Mouse (Mus musculus) stomach, postnatal 0 days (tissue): ENCODE data around the gene Tango6. TPM values are rescaled to one million over a fixed set of nuclear protein-coding genes. Genes with fewer than 3 reads are reported as not detected.

ENCODE experiments used
- ATAC-seq: fragments of 200-750 bp; cut with Nextera tagmentation; 2 replicates; pipeline ENCODE4 v1.8.0; 2017; ENCODE audit not compliant: low FRiP score, low TSS enrichment
- DNase-seq: peaks from one replicate; pipeline ENCODE4 v3.0.0-alpha.2; 2016; ENCODE audit warnings: low spot score
- H3K27ac ChIP-seq: fragments of 300-500 bp; sonication (generic); replicated peaks from 2 replicates; pipeline ENCODE4 v1.5.1; 2014; ENCODE audit warnings: mild to moderate bottlenecking, control low read depth
- H3K27me3 ChIP-seq: fragments of 300-500 bp; sonication (generic); 2 replicates; pipeline ENCODE4 v1.6.1; 2014; ENCODE audit warnings: low read length; ENCODE audit not compliant: control insufficient read depth, insufficient read depth
- H3K36me3 ChIP-seq: fragments of 300-500 bp; sonication (generic); 2 replicates; pipeline ENCODE4 v1.6.1; 2014; ENCODE audit warnings: low read length, mixed read lengths; ENCODE audit not compliant: control insufficient read depth, insufficient read depth
- H3K4me1 ChIP-seq: fragments of 300-500 bp; sonication (generic); replicated peaks from 2 replicates; pipeline ENCODE4 v1.6.1; 2014; ENCODE audit warnings: antibody characterized with exemption; ENCODE audit not compliant: control insufficient read depth, insufficient read depth
- H3K4me2 ChIP-seq: fragments of 300-500 bp; sonication (generic); replicated peaks from 2 replicates; pipeline ENCODE4 v1.6.1; 2014; ENCODE audit warnings: low read depth, mild to moderate bottlenecking, control low read depth, moderate library complexity
- H3K4me3 ChIP-seq: fragments of 300-500 bp; sonication (generic); 2 replicates; pipeline ENCODE4 v1.5.1; 2014; ENCODE audit warnings: low read depth, low read length, control low read depth
- H3K9ac ChIP-seq: fragments of 300-500 bp; sonication (generic); 2 replicates; pipeline ENCODE4 v1.6.1; 2014; ENCODE audit warnings: mild to moderate bottlenecking, low read length, control low read depth, mixed read lengths
- H3K9me3 ChIP-seq: fragments of 300-500 bp; sonication (generic); 2 replicates; pipeline ENCODE4 v1.6.1; 2016; ENCODE audit warnings: low read length; ENCODE audit not compliant: control insufficient read depth
- CTCF ChIP-seq: IDR thresholded peaks from 2 replicates; pipeline ENCODE4 v1.5.1; 2016; ENCODE audit warnings: antibody characterized with exemption, low read depth, mild to moderate bottlenecking, moderate library complexity
- EP300 ChIP-seq: optimal IDR thresholded peaks from 2 replicates; pipeline ENCODE3; 2016; ENCODE audit warnings: antibody characterized with exemption
- WGBS: fragments of 180-500 bp; shearing (Covaris S2); extraction: QIAGEN DNeasy Blood & Tissue Kit; methylation state at CpG from one replicate; pipeline ENCODE4 v1.1.7; 2014; 5-methylcytosine and 5-hydroxymethylcytosine counted together
- polyA plus RNA-seq: library from polyadenylated mRNA; unstranded; fragments of >200 nt; fragmentation: Nextera tagmentation; extraction: Ambion mirVana; gene quantifications from 2 replicates; pipeline ENCODE4 v1.2.1, GENCODE M21; 2015

The Tango6 gene
- polyA plus RNA-seq, 1 experiment from 2014 or later: 3.0 TPM

DNA sequence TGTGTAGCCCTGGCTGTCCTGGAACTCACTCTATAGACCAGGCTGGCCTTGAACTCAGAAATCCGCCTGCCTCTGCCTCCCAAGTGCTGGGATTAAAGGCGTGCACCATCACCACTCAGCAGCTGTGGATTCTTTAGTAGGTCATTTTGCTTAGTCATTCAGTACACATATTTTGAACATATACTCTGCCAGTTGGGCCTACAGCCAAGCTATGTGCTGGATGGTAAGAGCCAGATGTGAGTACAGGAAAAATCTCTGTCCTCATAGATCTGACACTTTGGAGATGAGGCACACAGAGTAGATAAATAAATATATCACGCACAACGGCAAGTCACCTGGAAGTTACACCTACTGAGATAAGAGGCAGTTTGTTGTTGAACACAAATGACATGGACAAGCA is 129.7 kb downstream of the Tango6 start:
- H3K27ac ChIP-seq: no peak overlapping the region
- 84% methylated on average over 4 of the region's 4 CpGs for WGBS
- no peaks in the 10 kb centered on the region for H3K27me3 ChIP-seq
- DNase-seq: no peak
- H3K4me3 ChIP-seq: no peak overlapping the region
- ATAC-seq: no peak
- H3K4me1 ChIP-seq: 0 out of 2 replicates have a peak, but pooled peaks cover 6% of the 10 kb centered on the region
- H3K9ac ChIP-seq: no peak overlapping the region
- TF ChIP-seq CTCF (no peak), EP300 (no peak)
- H3K36me3 ChIP-seq: no peaks in the 10 kb centered on the region
- H3K4me2 ChIP-seq: no peak overlapping the region
- no peaks in the 10 kb centered on the region for H3K9me3 ChIP-seq

DNA sequence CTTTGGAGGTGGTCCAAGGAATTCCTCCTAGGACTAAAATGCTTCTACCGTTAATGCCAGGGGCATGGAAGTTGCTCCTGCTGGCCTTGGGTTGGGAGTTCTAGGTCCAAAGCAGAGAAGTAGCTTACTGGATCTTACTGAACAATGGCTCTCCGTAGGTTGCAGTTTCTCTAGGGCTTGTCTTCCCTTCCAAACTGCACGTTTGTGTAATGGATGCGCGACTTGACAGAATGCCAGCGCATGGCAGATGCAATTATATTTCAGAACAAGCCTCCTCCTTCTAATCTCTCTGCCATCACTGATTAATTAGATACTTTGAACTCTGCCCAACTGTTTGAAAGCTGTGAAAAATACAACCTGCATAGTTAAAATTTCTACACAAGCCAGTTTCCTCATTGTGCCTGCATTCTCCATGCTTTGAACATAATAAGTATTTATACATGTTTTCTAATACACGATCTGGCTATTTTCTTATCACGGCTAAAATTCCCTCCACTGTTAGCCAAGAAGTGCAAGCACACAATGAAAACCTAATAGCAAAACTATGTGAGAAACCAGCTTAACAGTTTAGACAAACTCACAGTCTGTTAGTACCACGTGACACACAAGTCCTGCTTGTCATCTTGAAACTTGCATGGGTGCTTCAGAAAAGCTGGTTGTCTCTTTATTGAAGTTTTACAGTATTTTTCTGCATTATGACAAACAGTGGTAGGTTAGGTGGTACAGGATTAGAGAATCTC is 133.7 kb downstream of the Tango6 start:
- DNase-seq: no peak
- ATAC-seq: no peak
- Histone ChIP-seq H3K4me1 (0 out of 2 replicates have a peak, but pooled peaks cover 6% of the 10 kb centered on the region), H3K9me3 (no peaks in the 10 kb centered on the region), H3K4me3 (no peak overlapping the region), H3K9ac (no peak overlapping the region), H3K4me2 (peak overlapping the region; percentile 25; the same call in 1 of the 2 replicates), H3K36me3 (no peaks in the 10 kb centered on the region; the same call in 1 of the 2 replicates), H3K27me3 (no peaks in the 10 kb centered on the region), H3K27ac (peak overlapping the region; percentile 71)
- WGBS: 33% methylated on average over 9 of the region's 9 CpGs
- TF ChIP-seq EP300 (no peak), CTCF (no peak)

DNA sequence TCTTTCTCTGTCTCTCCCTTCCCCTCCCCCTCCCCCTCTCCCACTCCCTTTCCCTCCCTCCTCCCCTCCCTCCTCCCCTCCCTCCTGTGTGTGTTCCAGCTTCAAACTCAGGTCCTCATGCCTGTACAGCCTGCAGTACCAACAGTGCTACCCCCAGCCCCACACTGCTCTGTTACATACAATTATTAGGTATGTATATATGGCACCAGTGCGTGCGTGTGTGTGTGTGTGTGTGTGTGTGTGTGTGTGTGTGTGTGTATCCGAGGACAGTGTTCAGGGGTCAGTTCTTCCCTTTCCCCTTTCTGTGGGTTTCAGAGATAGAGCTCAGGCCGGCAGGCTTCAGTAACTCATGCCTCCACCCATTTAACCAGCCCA is 134.3 kb downstream of the Tango6 start:
- Histone ChIP-seq H3K4me2 (no peak overlapping the region), H3K4me3 (no peak overlapping the region), H3K9ac (no peak overlapping the region), H3K9me3 (no peaks in the 10 kb centered on the region), H3K36me3 (no peaks in the 10 kb centered on the region; the same call in 1 of the 2 replicates), H3K27me3 (no peaks in the 10 kb centered on the region), H3K27ac (peak overlapping the region; percentile 35; the same call in 1 of the 2 replicates), H3K4me1 (0 out of 2 replicates have a peak, but pooled peaks cover 6% of the 10 kb centered on the region)
- WGBS: 66% methylated on average over 4 of the region's 4 CpGs
- ATAC-seq (peak; percentile 56; the same call in 1 of the 2 replicates), DNase-seq (no peak)
- TF ChIP-seq EP300: no peak
- TF ChIP-seq CTCF: no peak

DNA sequence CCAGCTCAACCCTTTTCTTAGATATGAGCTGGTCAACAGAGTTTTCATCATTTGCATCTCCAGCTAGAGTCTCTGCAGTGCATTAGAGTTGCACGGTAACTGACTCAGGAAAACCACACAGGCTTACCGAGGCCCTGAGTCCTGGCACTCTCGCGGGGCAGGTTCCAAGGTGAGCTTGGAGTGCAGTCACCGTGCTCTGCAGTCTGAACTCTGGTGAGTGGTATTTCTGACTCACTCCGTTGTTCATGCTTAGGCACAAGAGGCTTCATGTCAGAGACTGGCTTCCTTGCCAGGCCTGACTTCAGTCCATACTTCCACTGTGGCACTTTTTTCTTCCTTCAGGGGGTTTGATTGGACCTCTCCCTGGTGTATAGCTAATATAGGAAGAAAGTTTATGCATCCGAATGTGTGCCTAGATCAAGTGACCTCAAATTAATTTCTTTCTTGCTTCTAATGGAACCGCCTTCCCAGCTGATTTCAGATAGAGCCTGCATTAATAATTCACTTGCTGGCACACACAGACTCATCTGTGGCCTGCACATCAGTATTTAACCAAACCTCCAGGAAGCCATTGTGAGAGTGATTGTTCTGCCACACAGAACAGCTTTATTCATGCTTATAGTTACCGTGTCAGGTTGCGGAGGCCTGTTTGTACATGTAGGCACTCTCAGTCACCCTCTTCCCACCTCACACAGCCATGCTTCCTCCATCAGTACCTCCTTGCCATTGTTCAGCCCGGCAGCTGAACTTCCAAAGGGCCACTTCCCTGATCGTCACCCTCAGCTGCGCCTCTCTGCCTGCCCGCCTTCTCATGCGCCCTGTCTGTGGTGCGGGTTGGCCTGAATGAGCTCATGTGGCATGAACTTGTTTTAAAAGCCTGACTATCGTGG is 136.0 kb downstream of the Tango6 start:
- Histone ChIP-seq H3K9ac (no peak overlapping the region), H3K4me2 (no peak overlapping the region), H3K4me1 (0 out of 2 replicates have a peak, but pooled peaks cover 6% of the 10 kb centered on the region), H3K9me3 (no peaks in the 10 kb centered on the region), H3K27me3 (no peaks in the 10 kb centered on the region), H3K36me3 (no peaks in the 10 kb centered on the region; the same call in 1 of the 2 replicates), H3K27ac (peak overlapping the region; percentile 59; the same call in 1 of the 2 replicates), H3K4me3 (no peak overlapping the region)
- peak; percentile 40; the same call in 1 of the 2 replicates for ATAC-seq
- TF ChIP-seq CTCF (no peak), EP300 (no peak)
- WGBS: 71% methylated on average over 17 of the region's 17 CpGs
- no peak for DNase-seq

DNA sequence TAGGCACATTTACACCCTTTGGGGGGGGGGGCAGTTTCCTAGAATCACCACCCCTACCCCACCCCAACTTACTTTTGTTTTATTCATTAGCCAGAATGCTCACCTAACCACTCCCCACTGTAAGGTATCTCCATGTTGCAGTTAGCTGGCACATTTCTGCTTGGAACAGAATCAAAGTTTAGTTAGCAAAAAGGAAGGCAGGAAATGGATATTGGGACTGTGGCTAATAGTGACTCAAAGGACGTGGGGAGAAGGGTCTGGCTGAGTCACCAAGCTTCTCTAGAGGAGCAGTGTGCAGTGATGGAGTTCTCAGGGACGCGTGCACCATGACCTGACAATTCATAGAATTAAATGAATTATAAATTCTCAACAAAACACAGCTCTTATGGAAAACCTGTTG is 136.7 kb downstream of the Tango6 start:
- ATAC-seq: no peak
- H3K36me3 ChIP-seq: no peaks in the 10 kb centered on the region; the same call in 1 of the 2 replicates
- no peak overlapping the region for H3K4me2 ChIP-seq
- TF ChIP-seq EP300 (no peak), CTCF (no peak)
- 0 out of 2 replicates have a peak, but pooled peaks cover 6% of the 10 kb centered on the region for H3K4me1 ChIP-seq
- H3K9me3 ChIP-seq: no peaks in the 10 kb centered on the region
- no peak overlapping the region for H3K4me3 ChIP-seq
- no peak for DNase-seq
- H3K9ac ChIP-seq: no peak overlapping the region
- H3K27me3 ChIP-seq: no peaks in the 10 kb centered on the region
- peak overlapping the region; percentile 59; the same call in 1 of the 2 replicates for H3K27ac ChIP-seq
- WGBS: 59% methylated on average over 3 of the region's 3 CpGs
